Mouse (Mus musculus) G1E (cell line): ENCODE data around the gene Gif. TPM values are rescaled to one million over a fixed set of nuclear protein-coding genes. Genes with fewer than 3 reads are reported as not detected.

Experiments
- ATAC-seq: 2 replicates; pipeline ENCODE4 v1.8.0; 2016; ENCODE audit warnings: mild to moderate bottlenecking; ENCODE audit not compliant: insufficient number of reproducible peaks, poor library complexity, low FRiP score, severe bottlenecking; ENCODE audit errors: extremely low read depth
- DNase-seq: peaks from one replicate; pipeline ENCODE4 v3.0.0; 2012; ENCODE audit warnings: low spot score
- H3K27me3 ChIP-seq: 2 replicates; pipeline ENCODE4 v1.6.1; 2012; ENCODE audit warnings: mild to moderate bottlenecking, low read length, inconsistent platforms; ENCODE audit not compliant: insufficient read depth
- H3K36me3 ChIP-seq: replicated peaks from 2 replicates; pipeline ENCODE3; 2012; ENCODE audit warnings: mild to moderate bottlenecking, inconsistent platforms
- H3K4me1 ChIP-seq: 2 replicates; pipeline ENCODE4 v1.6.1; 2012; ENCODE audit warnings: low read depth, low read length, inconsistent platforms, mixed read lengths; ENCODE audit not compliant: insufficient read depth
- H3K4me3 ChIP-seq: 2 replicates; pipeline ENCODE4 v1.5.1; 2012; ENCODE audit warnings: low read depth, mild to moderate bottlenecking, inconsistent platforms, low read length, moderate library complexity, mixed read lengths
- H3K9me3 ChIP-seq: replicated peaks from 2 replicates; pipeline ENCODE4 v1.6.1; 2012; ENCODE audit warnings: inconsistent platforms
- CTCF ChIP-seq: IDR thresholded peaks from 2 replicates; pipeline ENCODE4 v1.5.1; 2012; ENCODE audit warnings: low read depth, low read length, inconsistent platforms, mixed read lengths
- GATA1 ChIP-seq: IDR thresholded peaks from 2 replicates; pipeline ENCODE4 v1.6.1; 2012; ENCODE audit warnings: borderline replicate concordance, low read length, inconsistent platforms, mixed read lengths
- GATA2 ChIP-seq: IDR thresholded peaks from 2 replicates; pipeline ENCODE4 v1.6.1; 2012; ENCODE audit warnings: low read depth, low read length, inconsistent platforms, borderline replicate concordance
- POLR2AphosphoS5 ChIP-seq: IDR thresholded peaks from 2 replicates; pipeline ENCODE4 v1.6.1; 2012; ENCODE audit warnings: low read depth, low read length, inconsistent platforms; ENCODE audit not compliant: insufficient replicate concordance
- TAL1 ChIP-seq: conservative IDR thresholded peaks from 2 replicates; pipeline ENCODE4 v1.6.1; 2012; ENCODE audit warnings: low read depth, low read length, inconsistent platforms, mixed read lengths
- polyA plus RNA-seq: library from polyadenylated mRNA; stranded (reverse); fragments of >175 nt; gene quantifications from 2 replicates; pipeline ENCODE4 v1.2.3, GENCODE M21; 2012
- total RNA-seq, 2 experiments: library from RNA; stranded (forward) in 1 of 2; stranded (reverse) in 1 of 2; fragments of 200-1000 nt in 1 of 2; fragments of >200 nt in 1 of 2; fragmentation: Nextera tagmentation in 1 of 2; gene quantifications; 2 replicates each; pipeline ENCODE4 v1.2.3; 2014 to 2017

The Gif gene
- total RNA-seq (2014; fragmentation: Nextera tagmentation) (not detected in 2 replicates), total RNA-seq (2017) (0.06 TPM in 1 of 2 replicates, not detected in the other), polyA plus RNA-seq (not detected in 2 replicates)

- no peak for DNase-seq
- no peaks in the 10 kb centered on the region for H3K9me3 ChIP-seq
- no peak within 1 kb of the TSS for H3K4me3 ChIP-seq
- peaks cover 17% of the 10 kb centered on the region for H3K27me3 ChIP-seq
- H3K4me1 ChIP-seq, result peaks cover 26% of the 10 kb centered on the region
- H3K36me3 ChIP-seq, result no peaks in the 10 kb centered on the region
- no peak for TF ChIP-seq GATA2
- TF ChIP-seq POLR2AphosphoS5, result no peak
- no peak for TF ChIP-seq CTCF
- TF ChIP-seq TAL1, result no peak
- no peak for TF ChIP-seq GATA1
- ATAC-seq, result no peak
Observed at GRCm38 (mm10) chr19:11747298-11747697, at the start of gene Gif. TSS of gene Gif (plus strand) at chr19:11747554.

- TF ChIP-seq GATA2 (no peak), CTCF (no peak), GATA1 (no peak), TAL1 (no peak), POLR2AphosphoS5 (no peak)
- peaks cover 3% of the 10 kb centered on the region; the same call in 1 of the 2 replicates for H3K27me3 ChIP-seq
- no peak overlapping the region for H3K4me3 ChIP-seq
- no peak for DNase-seq
- no peaks in the 10 kb centered on the region for H3K36me3 ChIP-seq
- 0 out of 2 replicates have a peak, but pooled peaks cover 5% of the 10 kb centered on the region for H3K4me1 ChIP-seq
- ATAC-seq, result no peak
- H3K9me3 ChIP-seq, result no peaks in the 10 kb centered on the region
Observed at GRCm38 (mm10) chr19:11698342-11698741, 49.0 kb upstream of the Gif start.

- TF ChIP-seq GATA2 (no peak), TAL1 (no peak), GATA1 (no peak), POLR2AphosphoS5 (no peak), CTCF (no peak)
Observed at GRCm38 (mm10) chr19:11712451-11712850, 34.9 kb upstream of the Gif start.

DNA sequence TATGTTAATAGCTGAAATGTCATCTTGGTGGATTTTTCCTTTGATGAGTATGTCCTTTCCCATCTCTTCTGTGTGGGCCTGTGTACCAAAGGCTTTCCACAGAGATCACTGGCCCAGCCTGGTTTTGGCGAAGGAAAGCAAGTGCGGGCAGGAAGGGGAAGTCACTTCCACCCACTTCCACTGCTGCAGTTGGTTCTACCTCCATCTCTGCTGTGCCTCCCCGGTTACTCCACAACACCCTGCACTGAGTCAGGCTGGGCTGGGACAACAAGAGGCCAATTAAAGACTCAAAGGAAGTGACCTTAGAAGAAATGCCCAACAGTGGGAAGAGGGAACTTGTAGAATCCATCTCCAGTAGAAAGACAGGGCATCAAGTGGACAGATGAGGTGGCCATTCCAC lies 27.3 kb upstream of the Gif start:
- no peak for ATAC-seq

More at GRCm38 (mm10) chr19:11712451-11712850, 34.9 kb upstream of the Gif start:
- H3K9me3 ChIP-seq, result no peaks in the 10 kb centered on the region
- H3K36me3 ChIP-seq, result no peaks in the 10 kb centered on the region
- no peak for DNase-seq
- no peak for ATAC-seq
- H3K27me3 ChIP-seq, result no peaks in the 10 kb centered on the region
- H3K4me1 ChIP-seq, result no peaks in the 10 kb centered on the region; the same call in 1 of the 2 replicates
- no peak overlapping the region for H3K4me3 ChIP-seq

DNA sequence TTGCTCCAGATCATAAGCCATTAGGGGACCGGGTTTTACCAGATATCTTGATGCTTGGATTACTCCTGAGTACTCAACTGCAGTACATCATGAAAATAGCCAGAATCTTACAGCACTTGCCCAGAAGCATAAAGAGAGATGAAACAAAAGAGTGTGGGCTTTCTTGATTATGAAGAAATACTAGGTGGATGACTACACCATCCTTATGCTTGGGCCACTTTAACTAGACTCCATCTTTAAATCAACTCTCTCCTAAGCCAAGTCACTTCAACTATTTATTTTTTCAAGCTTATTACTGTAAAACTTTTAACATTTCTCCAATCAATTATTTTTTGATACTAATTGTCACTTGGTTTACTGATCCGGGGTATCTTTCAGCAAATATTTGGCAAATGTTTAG lies 23.5 kb upstream of the Gif start:
- Histone ChIP-seq H3K36me3 (no peaks in the 10 kb centered on the region), H3K27me3 (no peaks in the 10 kb centered on the region), H3K9me3 (no peaks in the 10 kb centered on the region), H3K4me1 (peaks cover 51% of the 10 kb centered on the region), H3K4me3 (no peak overlapping the region)
- TF ChIP-seq POLR2AphosphoS5 (no peak), CTCF (no peak), GATA2 (no peak), TAL1 (no peak), GATA1 (no peak)
- no peak for DNase-seq
- no peak for ATAC-seq

More for the DNA sequence above, 27.3 kb upstream of the Gif start:
- no peak for TF ChIP-seq CTCF
- TF ChIP-seq GATA2, result no peak
- no peak for TF ChIP-seq POLR2AphosphoS5
- TF ChIP-seq GATA1, result no peak
- TF ChIP-seq TAL1, result no peak
- H3K9me3 ChIP-seq, result no peaks in the 10 kb centered on the region
- H3K36me3 ChIP-seq, result no peaks in the 10 kb centered on the region
- no peak overlapping the region for H3K4me3 ChIP-seq
- H3K27me3 ChIP-seq, result no peaks in the 10 kb centered on the region
- no peak for DNase-seq
- H3K4me1 ChIP-seq, result peaks cover 32% of the 10 kb centered on the region

- DNase-seq (no peak), ATAC-seq (no peak)
- TF ChIP-seq GATA1 (no peak), GATA2 (no peak), TAL1 (no peak), POLR2AphosphoS5 (no peak), CTCF (no peak)
- Histone ChIP-seq H3K27me3 (no peaks in the 10 kb centered on the region), H3K9me3 (no peaks in the 10 kb centered on the region), H3K36me3 (no peaks in the 10 kb centered on the region), H3K4me3 (no peak overlapping the region), H3K4me1 (peaks cover 52% of the 10 kb centered on the region)
Observed at GRCm38 (mm10) chr19:11724275-11724674, 23.1 kb upstream of the Gif start.
